Mouse (Mus musculus): ENCODE results near the gene Auts2. TPM values are rescaled to one million over a fixed set of nuclear protein-coding genes. Genes with fewer than 3 reads are reported as not detected.

The Auts2 gene
- polyA plus RNA-seq, 1 experiment from 2014 or later: 4.4 TPM

- TF ChIP-seq CTCF (IDR thresholded peaks at IDR 0.05) (no peak), EP300 (IDR thresholded peaks at IDR 0.05) (no peak)
- no peak for ATAC-seq
- DNase-seq (ENCODE audit: low spot score): no peak
These were observed 444.7 kb downstream of the Auts2 start for GRCm38 (mm10) chr5:132098461-132098860.

DNA sequence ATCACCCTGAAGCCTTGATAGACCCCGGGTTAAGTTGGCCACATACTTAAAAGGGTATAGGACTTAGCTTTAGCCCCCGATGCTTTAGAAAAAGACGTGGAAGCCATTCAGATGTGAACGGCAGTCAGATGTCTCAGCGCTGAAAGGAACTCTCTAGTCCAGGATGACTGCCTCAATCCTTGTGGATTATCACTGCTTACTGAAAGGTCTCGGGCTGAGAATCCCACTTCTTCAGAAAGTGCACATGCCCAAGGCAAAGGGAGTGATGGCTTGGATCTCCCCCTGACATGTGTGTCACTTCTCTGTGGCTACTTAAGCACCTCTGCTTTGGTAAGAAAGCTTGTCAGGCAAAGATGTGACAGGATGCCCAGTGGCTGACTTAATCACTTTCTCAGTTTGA is 450.4 kb downstream of the Auts2 start:
- Histone ChIP-seq H3K9ac (replicated peaks; ENCODE audit: low read depth) (no peak overlapping the region), H3K4me3 (ENCODE audit: low read depth, low read length) (no peak overlapping the region), H3K36me3 (ENCODE audit: insufficient read depth, low read length) (no peaks in the 10 kb centered on the region), H3K27ac (ENCODE audit: low read length) (no peak overlapping the region), H3K9me3 (ENCODE audit: low read length) (no peaks in the 10 kb centered on the region), H3K4me1 (ENCODE audit: insufficient read depth, low read depth, low read length) (no peaks in the 10 kb centered on the region), H3K4me2 (replicated peaks; ENCODE audit: low read depth, low read length) (no peak overlapping the region), H3K27me3 (replicated peaks; ENCODE audit: insufficient read depth, low read length) (no peaks in the 10 kb centered on the region)
- WGBS: 85% methylated on average over 6 of the region's 6 CpGs
- ATAC-seq (no peak), DNase-seq (ENCODE audit: low spot score) (no peak)
- no peak for TF ChIP-seq CTCF (IDR thresholded peaks at IDR 0.05)
- no peak for TF ChIP-seq EP300 (IDR thresholded peaks at IDR 0.05)

More at GRCm38 (mm10) chr5:132098461-132098860, 444.7 kb downstream of the Auts2 start:
- Histone ChIP-seq H3K36me3 (ENCODE audit: insufficient read depth, low read length) (no peaks in the 10 kb centered on the region), H3K27me3 (replicated peaks; ENCODE audit: insufficient read depth, low read length) (no peaks in the 10 kb centered on the region), H3K27ac (ENCODE audit: low read length) (no peak overlapping the region), H3K4me3 (ENCODE audit: low read depth, low read length) (no peak overlapping the region), H3K4me1 (ENCODE audit: insufficient read depth, low read depth, low read length) (0 out of 2 replicates have a peak, but pooled peaks cover 2% of the 10 kb centered on the region), H3K9me3 (ENCODE audit: low read length) (no peaks in the 10 kb centered on the region), H3K4me2 (replicated peaks; ENCODE audit: low read depth, low read length) (no peak overlapping the region), H3K9ac (replicated peaks; ENCODE audit: low read depth) (no peak overlapping the region)
- WGBS: 44% methylated on average over 3 of the region's 3 CpGs

DNA sequence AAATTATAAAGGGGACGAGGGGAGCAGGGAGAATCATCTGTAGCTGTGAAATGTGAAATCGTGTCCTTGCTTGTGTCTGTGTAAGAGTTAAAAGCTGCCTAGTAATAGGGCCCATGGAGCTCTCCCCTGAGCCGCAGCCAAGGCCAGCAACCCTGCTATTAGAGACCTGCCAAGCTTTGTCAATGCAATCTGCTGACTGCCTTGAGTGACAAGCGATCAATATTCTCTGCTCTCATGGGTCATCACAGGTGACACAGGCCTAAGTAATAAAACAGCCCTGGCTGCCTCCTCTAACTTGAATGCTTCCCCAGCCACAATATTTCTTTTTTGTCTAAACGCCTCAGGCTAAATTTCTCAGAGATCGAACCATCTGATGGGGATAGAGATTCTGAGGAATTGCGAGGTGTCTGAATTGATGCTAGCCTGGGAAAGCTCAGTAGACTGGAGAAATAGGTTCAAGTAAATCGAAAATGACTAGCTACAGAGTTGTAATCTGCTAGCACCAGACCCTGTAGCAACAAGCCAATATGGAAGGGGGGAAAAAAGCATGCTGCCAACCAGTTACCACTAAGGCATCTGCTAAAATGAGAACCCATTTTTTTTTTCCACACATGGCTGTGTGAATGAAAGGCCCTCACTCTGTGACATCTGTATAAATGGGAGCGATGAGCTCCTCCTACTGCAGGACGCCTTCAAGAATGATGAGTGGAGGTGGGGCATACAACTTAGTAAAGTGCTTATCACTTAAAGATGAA is 453.5 kb downstream of the Auts2 start:
- no peaks in the 10 kb centered on the region for H3K4me1 ChIP-seq (ENCODE audit: insufficient read depth, low read depth, low read length)
- 85% methylated on average over 10 of the region's 10 CpGs for WGBS
- no peaks in the 10 kb centered on the region for H3K27me3 ChIP-seq (replicated peaks; ENCODE audit: insufficient read depth, low read length)
- no peaks in the 10 kb centered on the region for H3K9me3 ChIP-seq (ENCODE audit: low read length)
- no peak overlapping the region for H3K4me2 ChIP-seq (replicated peaks; ENCODE audit: low read depth, low read length)
- no peak for DNase-seq (ENCODE audit: low spot score)
- H3K4me3 ChIP-seq (ENCODE audit: low read depth, low read length): no peak overlapping the region
- no peak overlapping the region for H3K27ac ChIP-seq (ENCODE audit: low read length)
- no peaks in the 10 kb centered on the region for H3K36me3 ChIP-seq (ENCODE audit: insufficient read depth, low read length)
- ATAC-seq: no peak
- TF ChIP-seq EP300 (IDR thresholded peaks at IDR 0.05) (no peak), CTCF (IDR thresholded peaks at IDR 0.05) (no peak)
- no peak overlapping the region for H3K9ac ChIP-seq (replicated peaks; ENCODE audit: low read depth)

DNA sequence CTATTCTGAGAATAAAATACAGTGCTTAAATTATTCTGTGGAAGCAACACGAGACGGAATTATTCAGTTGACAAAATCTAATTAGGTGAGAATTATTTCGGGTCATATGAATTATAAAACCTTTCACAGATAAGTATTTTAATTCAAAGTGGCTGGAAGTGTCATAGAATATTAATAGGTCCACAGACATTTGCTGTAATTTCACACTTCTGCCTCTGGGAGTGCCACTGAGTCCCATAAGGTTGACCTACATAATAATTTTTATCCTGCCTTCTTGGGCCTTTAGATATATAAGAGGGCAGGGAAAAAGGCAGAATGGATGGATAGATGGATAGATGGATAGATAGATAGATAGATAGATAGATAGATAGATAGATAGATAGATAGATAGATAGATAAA is 454.6 kb downstream of the Auts2 start:
- Histone ChIP-seq H3K9me3 (ENCODE audit: low read length) (no peaks in the 10 kb centered on the region), H3K9ac (replicated peaks; ENCODE audit: low read depth) (no peak overlapping the region), H3K4me1 (ENCODE audit: insufficient read depth, low read depth, low read length) (no peaks in the 10 kb centered on the region), H3K4me3 (ENCODE audit: low read depth, low read length) (no peak overlapping the region), H3K4me2 (replicated peaks; ENCODE audit: low read depth, low read length) (no peak overlapping the region), H3K27ac (ENCODE audit: low read length) (no peak overlapping the region), H3K27me3 (replicated peaks; ENCODE audit: insufficient read depth, low read length) (no peaks in the 10 kb centered on the region), H3K36me3 (ENCODE audit: insufficient read depth, low read length) (no peaks in the 10 kb centered on the region)
- TF ChIP-seq EP300 (IDR thresholded peaks at IDR 0.05): no peak
- TF ChIP-seq CTCF (IDR thresholded peaks at IDR 0.05): peak; percentile 42
- WGBS: 81% methylated on average over 3 of the region's 3 CpGs
- ATAC-seq (no peak), DNase-seq (ENCODE audit: low spot score) (no peak)

DNA sequence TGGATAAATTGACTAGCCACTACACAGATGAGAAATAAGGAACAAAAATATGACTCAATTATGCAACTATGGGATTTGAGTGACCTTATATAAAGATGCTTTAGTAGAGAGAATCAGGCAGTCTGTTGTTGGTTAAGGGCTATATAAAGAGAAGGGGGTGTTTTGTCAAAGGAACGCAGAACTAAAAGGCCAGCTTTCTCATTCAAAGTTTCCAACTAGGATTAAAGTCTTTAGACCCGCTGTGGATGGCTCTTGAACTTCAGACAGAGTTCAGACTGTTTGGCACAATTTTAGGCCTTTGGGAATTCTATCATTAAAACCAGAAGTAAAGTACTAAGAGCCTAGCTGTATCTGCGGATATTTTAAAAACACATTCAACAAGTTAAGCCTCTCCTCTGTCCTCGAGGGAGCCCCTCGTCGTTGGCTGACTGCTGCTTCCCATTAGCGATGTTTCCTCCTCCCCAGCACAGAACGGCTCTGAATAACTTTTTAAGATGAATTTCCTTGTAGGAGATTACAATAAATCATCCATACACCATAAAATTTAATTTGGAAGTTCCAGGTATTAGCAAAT is 459.3 kb downstream of the Auts2 start:
- no peaks in the 10 kb centered on the region for H3K27me3 ChIP-seq (replicated peaks; ENCODE audit: insufficient read depth, low read length)
- 68% methylated on average over 8 of the region's 8 CpGs for WGBS
- H3K27ac ChIP-seq (ENCODE audit: low read length): no peak overlapping the region
- ATAC-seq (no peak), DNase-seq (ENCODE audit: low spot score) (no peak)
- H3K9me3 ChIP-seq (ENCODE audit: low read length): no peaks in the 10 kb centered on the region
- H3K36me3 ChIP-seq (ENCODE audit: insufficient read depth, low read length): no peaks in the 10 kb centered on the region
- no peaks in the 10 kb centered on the region for H3K4me1 ChIP-seq (ENCODE audit: insufficient read depth, low read depth, low read length)
- H3K9ac ChIP-seq (replicated peaks; ENCODE audit: low read depth): no peak overlapping the region
- TF ChIP-seq EP300 (IDR thresholded peaks at IDR 0.05) (no peak), CTCF (IDR thresholded peaks at IDR 0.05) (no peak)
- H3K4me3 ChIP-seq (ENCODE audit: low read depth, low read length): no peak overlapping the region
- no peak overlapping the region for H3K4me2 ChIP-seq (replicated peaks; ENCODE audit: low read depth, low read length)

- 92% methylated on average over 2 of the region's 2 CpGs for WGBS
- ATAC-seq (no peak), DNase-seq (ENCODE audit: low spot score) (no peak)
- Histone ChIP-seq H3K4me2 (replicated peaks; ENCODE audit: low read depth, low read length) (no peak overlapping the region), H3K27me3 (replicated peaks; ENCODE audit: insufficient read depth, low read length) (no peaks in the 10 kb centered on the region), H3K4me3 (ENCODE audit: low read depth, low read length) (no peak overlapping the region), H3K9me3 (ENCODE audit: low read length) (no peaks in the 10 kb centered on the region), H3K9ac (replicated peaks; ENCODE audit: low read depth) (no peak overlapping the region), H3K36me3 (ENCODE audit: insufficient read depth, low read length) (no peaks in the 10 kb centered on the region), H3K4me1 (ENCODE audit: insufficient read depth, low read depth, low read length) (no peaks in the 10 kb centered on the region), H3K27ac (ENCODE audit: low read length) (no peak overlapping the region)
- no peak for TF ChIP-seq EP300 (IDR thresholded peaks at IDR 0.05)
- TF ChIP-seq CTCF (IDR thresholded peaks at IDR 0.05): no peak
These were observed 467.2 kb downstream of the Auts2 start for GRCm38 (mm10) chr5:132075942-132076341.

Data from lung, postnatal 0 days (tissue).